Mouse (Mus musculus): ENCODE results near the gene Gm7029. TPM values are rescaled to one million over a fixed set of nuclear protein-coding genes. Genes with fewer than 3 reads are reported as not detected.
A peak's percentile ranks its signal among the peaks of the same experiment; 100 is the strongest.
"Not testable (repeated sequence)": the region's sequence is repeated elsewhere in the genome, so short reads cannot be mapped to it uniquely, and the experiment has no call there.

The Gm7029 gene
- total and polyA plus RNA-seq, 2 experiments from 2014 or later, result not detected

GRCm38 (mm10) chr17:33875797-33876196, 2.2 kb downstream of the Gm7029 start:
- not testable (repeated sequence) for H3K4me2 ChIP-seq (ENCODE audit: low read depth); H3K36me3 ChIP-seq (ENCODE audit: insufficient read depth); H3K27ac ChIP-seq (ENCODE audit: low read depth, low read length); H3K27me3 ChIP-seq (ENCODE audit: insufficient read depth, low read length); H3K9me3 ChIP-seq (ENCODE audit: low read length); H3K4me3 ChIP-seq (ENCODE audit: low read depth, low read length); H3K9ac ChIP-seq; ATAC-seq; DNase-seq; H3K4me1 ChIP-seq (ENCODE audit: insufficient read depth)
- WGBS, result 86% methylated on average over 5 of the region's 5 CpGs
- TF ChIP-seq CTCF (IDR thresholded peaks at IDR 0.05; ENCODE audit: low read depth), result peak; percentile 11; the same call in 1 of the 2 replicates

- not testable (repeated sequence) for H3K36me3 ChIP-seq (ENCODE audit: insufficient read depth); H3K27me3 ChIP-seq (ENCODE audit: insufficient read depth, low read length); H3K4me1 ChIP-seq (ENCODE audit: insufficient read depth); H3K27ac ChIP-seq (ENCODE audit: low read depth, low read length); H3K9me3 ChIP-seq (ENCODE audit: low read length); H3K9ac ChIP-seq; H3K4me2 ChIP-seq (ENCODE audit: low read depth); ATAC-seq; H3K4me3 ChIP-seq (ENCODE audit: low read depth, low read length); DNase-seq
- 95% methylated on average over 9 of the region's 11 CpGs for WGBS
These were observed 10.7 kb downstream of the Gm7029 start for GRCm38 (mm10) chr17:33884320-33884719.

- not testable (repeated sequence) for H3K4me1 ChIP-seq (ENCODE audit: insufficient read depth); DNase-seq; H3K9ac ChIP-seq; H3K4me3 ChIP-seq (ENCODE audit: low read depth, low read length); H3K36me3 ChIP-seq (ENCODE audit: insufficient read depth); ATAC-seq; H3K4me2 ChIP-seq (ENCODE audit: low read depth); H3K9me3 ChIP-seq (ENCODE audit: low read length); H3K27ac ChIP-seq (ENCODE audit: low read depth, low read length); H3K27me3 ChIP-seq (ENCODE audit: insufficient read depth, low read length)
- 83% methylated on average over 2 of the region's 2 CpGs for WGBS
These were observed 14.2 kb downstream of the Gm7029 start for GRCm38 (mm10) chr17:33887802-33888201.

- not testable (repeated sequence) for H3K36me3 ChIP-seq (ENCODE audit: insufficient read depth); DNase-seq; H3K4me2 ChIP-seq (ENCODE audit: low read depth); H3K27ac ChIP-seq (ENCODE audit: low read depth, low read length); ATAC-seq; H3K9ac ChIP-seq; H3K9me3 ChIP-seq (ENCODE audit: low read length); H3K4me3 ChIP-seq (ENCODE audit: low read depth, low read length); H3K27me3 ChIP-seq (ENCODE audit: insufficient read depth, low read length); H3K4me1 ChIP-seq (ENCODE audit: insufficient read depth)
These were observed 14.6 kb downstream of the Gm7029 start for GRCm38 (mm10) chr17:33888230-33888629.

GRCm38 (mm10) chr17:33889941-33890532, 16.4 kb downstream of the Gm7029 start:
- not testable (repeated sequence) for H3K27me3 ChIP-seq (ENCODE audit: insufficient read depth, low read length); H3K36me3 ChIP-seq (ENCODE audit: insufficient read depth); H3K27ac ChIP-seq (ENCODE audit: low read depth, low read length); H3K4me1 ChIP-seq (ENCODE audit: insufficient read depth); ATAC-seq; H3K9me3 ChIP-seq (ENCODE audit: low read length); DNase-seq
- Histone ChIP-seq H3K4me2 (ENCODE audit: low read depth) (peak overlapping the region; percentile 71), H3K9ac (peak overlapping the region; percentile 6), H3K4me3 (ENCODE audit: low read depth, low read length) (peak overlapping the region; percentile 44)
- WGBS, result 2% methylated on average over 44 of the region's 44 CpGs

GRCm38 (mm10) chr17:33890533-33891059, 17.0 kb downstream of the Gm7029 start, which contains the start of gene Kifc1:
Gene Kifc1 (minus strand): TSS chr17:33890661.
- DNase-seq (peak; percentile 100), ATAC-seq (peak; percentile 100)
- H3K27me3 ChIP-seq (ENCODE audit: insufficient read depth, low read length), result no peaks in the 10 kb centered on the region
- no peaks in the 10 kb centered on the region for H3K4me1 ChIP-seq (ENCODE audit: insufficient read depth)
- H3K27ac ChIP-seq (ENCODE audit: low read depth, low read length), result no peak within 1 kb of the TSS
- peak within 1 kb of the TSS; percentile 44 for H3K4me3 ChIP-seq (ENCODE audit: low read depth, low read length)
- no peaks in the 10 kb centered on the region for H3K36me3 ChIP-seq (ENCODE audit: insufficient read depth)
- H3K9me3 ChIP-seq (ENCODE audit: low read length), result no peaks in the 10 kb centered on the region
- peak within 1 kb of the TSS; percentile 6 for H3K9ac ChIP-seq
- TF ChIP-seq CTCF (IDR thresholded peaks at IDR 0.05; ENCODE audit: low read depth), result peak; percentile 99
- peak within 1 kb of the TSS; percentile 71 for H3K4me2 ChIP-seq (ENCODE audit: low read depth)
- WGBS, result under 1% methylated on average over 49 of the region's 49 CpGs

- TF ChIP-seq CTCF (IDR thresholded peaks at IDR 0.05; ENCODE audit: low read depth), result no peak
These were observed 17.7 kb downstream of the Gm7029 start for GRCm38 (mm10) chr17:33891357-33891756.

More at GRCm38 (mm10) chr17:33891357-33891756, 17.7 kb downstream of the Gm7029 start:
- DNase-seq (no peak), ATAC-seq (no peak)
- H3K4me2 ChIP-seq (ENCODE audit: low read depth), result no peak overlapping the region
- H3K36me3 ChIP-seq (ENCODE audit: insufficient read depth), result no peaks in the 10 kb centered on the region
- no peak overlapping the region for H3K27ac ChIP-seq (ENCODE audit: low read depth, low read length)
- no peaks in the 10 kb centered on the region for H3K4me1 ChIP-seq (ENCODE audit: insufficient read depth)
- H3K27me3 ChIP-seq (ENCODE audit: insufficient read depth, low read length), result no peaks in the 10 kb centered on the region
- no peak overlapping the region for H3K9ac ChIP-seq
- H3K9me3 ChIP-seq (ENCODE audit: low read length), result no peaks in the 10 kb centered on the region
- WGBS, result 70% methylated on average over 2 of the region's 2 CpGs
- H3K4me3 ChIP-seq (ENCODE audit: low read depth, low read length), result no peak overlapping the region

Data from forebrain, postnatal 0 days (tissue).